Mouse (Mus musculus): Measurements from ENCODE around the gene Lgr4.
A peak's percentile ranks its signal among the peaks of the same experiment; 100 is the strongest.

The Lgr4 gene

GRCm38 (mm10) chr2:110017087-110017486 lies 99.6 kb downstream of the Lgr4 start:
- no peak for DNase-seq (ENCODE audit: low read depth, low spot score)

DNA sequence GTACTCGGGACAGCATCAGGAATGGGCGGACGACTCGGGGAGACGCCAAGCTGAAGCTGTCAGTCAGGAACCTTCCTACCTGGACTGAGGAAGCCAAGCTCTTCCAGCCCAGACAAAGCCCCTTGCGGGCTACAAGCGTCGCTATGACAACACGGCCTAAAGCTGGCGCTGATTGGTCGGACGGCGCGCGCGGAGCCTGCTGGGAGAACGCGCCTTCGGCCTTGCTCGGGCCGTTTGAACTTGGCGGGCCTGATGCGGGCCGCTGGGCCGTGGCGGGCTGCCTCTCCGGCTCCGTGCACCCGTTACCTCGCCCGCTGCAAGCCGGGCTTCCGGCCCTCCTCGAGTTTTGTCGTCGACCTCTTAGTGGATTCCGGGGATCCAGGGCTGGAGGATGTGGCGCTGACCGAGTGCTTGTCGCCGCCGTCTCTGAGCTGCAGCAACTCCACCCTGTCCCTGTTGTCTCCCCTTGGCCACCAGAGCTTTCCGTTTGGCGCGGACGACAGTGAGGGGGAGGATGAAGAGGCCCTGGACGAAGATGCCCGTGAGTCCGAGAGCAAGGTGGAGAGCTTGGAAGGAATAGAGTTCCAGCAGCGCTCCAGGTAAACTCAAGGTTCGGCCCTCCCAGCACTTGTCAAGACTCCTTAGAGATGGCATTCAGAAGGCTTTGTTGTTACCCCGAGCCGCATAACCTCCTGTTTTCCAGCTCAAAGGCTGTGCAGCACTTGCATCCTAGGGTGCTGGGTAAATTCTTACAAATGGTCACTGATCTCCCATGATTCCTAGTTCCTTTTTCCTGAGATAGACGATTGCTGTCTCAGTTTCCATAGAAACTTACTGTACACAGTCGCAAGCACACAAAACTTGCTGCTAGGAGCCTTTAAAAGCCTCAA lies 100.4 kb downstream of the Lgr4 start, which contains the start of gene Ccdc34:
Gene Ccdc34 (plus strand): TSS at position 202 of the 890 bp plus-strand sequence.
- peak; percentile 84 for DNase-seq (ENCODE audit: low read depth, low spot score)

DNA sequence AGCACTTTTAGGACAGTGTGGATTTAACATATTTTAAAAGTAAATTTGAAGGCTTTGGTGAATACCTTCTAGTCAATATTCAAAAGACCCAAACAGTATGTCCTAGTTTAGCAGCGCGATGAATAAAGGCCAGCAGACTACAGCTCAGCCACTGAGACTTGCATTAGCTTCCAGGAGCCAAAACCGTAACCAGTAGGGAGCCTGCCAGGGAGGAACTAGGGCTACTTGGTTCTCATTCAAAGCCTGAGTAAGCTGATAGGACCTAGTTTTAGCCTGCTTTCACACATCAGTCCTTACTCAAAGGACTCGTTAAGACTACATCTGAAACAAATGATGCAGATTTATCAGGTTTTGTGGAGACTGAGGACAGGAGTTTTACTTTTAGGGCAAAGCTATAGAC lies 102.2 kb downstream of the Lgr4 start:
- DNase-seq (ENCODE audit: low read depth, low spot score), result no peak

DNA sequence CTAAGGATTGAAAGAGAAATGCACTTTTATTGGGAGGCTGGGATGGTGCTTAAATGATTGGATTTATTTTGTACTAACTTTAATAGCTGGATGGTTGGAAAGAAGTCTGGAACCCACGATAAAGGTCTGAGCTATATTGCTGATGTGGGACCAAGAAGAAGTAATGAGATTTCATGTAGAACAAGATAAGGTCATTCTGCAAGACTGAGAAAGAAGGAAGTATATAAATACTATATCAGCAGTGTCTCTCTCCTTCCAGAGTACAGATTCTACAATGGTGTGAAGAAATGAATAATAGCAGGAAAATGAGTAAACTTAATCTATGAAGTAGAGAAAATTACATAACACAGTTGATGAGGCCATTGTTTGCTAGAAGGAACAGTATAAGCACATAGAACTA lies 103.0 kb downstream of the Lgr4 start:
- no peak for DNase-seq (ENCODE audit: low read depth, low spot score)

- DNase-seq (ENCODE audit: low read depth, low spot score), result no peak
Measured at GRCm38 (mm10) chr2:110036265-110036664, 118.8 kb downstream of the Lgr4 start.

GRCm38 (mm10) chr2:110036665-110037064 lies 119.2 kb downstream of the Lgr4 start:
- no peak for DNase-seq (ENCODE audit: low read depth, low spot score)

DNA sequence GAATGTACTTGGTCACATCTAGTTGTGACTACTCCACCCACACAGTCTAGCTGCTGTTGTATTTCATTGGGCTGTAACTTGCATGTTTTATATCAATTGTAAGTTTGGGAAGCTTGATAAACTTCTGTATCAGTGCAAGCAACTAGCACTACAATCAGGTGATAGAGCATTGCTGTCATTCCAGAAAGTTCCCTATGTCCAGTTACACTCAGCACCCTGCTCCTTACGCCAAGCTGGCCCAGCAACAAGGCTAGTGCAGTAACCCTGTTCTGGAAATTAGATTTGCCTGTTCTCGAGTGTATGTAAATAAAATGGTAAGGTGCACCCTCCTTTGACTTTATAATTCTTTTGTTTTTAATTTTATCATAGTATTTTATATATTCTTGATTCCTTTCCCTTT lies 119.8 kb downstream of the Lgr4 start:
- DNase-seq (ENCODE audit: low read depth, low spot score), result no peak

GRCm38 (mm10) chr2:110038341-110038740 lies 120.9 kb downstream of the Lgr4 start:
- DNase-seq (ENCODE audit: low read depth, low spot score), result no peak

DNA sequence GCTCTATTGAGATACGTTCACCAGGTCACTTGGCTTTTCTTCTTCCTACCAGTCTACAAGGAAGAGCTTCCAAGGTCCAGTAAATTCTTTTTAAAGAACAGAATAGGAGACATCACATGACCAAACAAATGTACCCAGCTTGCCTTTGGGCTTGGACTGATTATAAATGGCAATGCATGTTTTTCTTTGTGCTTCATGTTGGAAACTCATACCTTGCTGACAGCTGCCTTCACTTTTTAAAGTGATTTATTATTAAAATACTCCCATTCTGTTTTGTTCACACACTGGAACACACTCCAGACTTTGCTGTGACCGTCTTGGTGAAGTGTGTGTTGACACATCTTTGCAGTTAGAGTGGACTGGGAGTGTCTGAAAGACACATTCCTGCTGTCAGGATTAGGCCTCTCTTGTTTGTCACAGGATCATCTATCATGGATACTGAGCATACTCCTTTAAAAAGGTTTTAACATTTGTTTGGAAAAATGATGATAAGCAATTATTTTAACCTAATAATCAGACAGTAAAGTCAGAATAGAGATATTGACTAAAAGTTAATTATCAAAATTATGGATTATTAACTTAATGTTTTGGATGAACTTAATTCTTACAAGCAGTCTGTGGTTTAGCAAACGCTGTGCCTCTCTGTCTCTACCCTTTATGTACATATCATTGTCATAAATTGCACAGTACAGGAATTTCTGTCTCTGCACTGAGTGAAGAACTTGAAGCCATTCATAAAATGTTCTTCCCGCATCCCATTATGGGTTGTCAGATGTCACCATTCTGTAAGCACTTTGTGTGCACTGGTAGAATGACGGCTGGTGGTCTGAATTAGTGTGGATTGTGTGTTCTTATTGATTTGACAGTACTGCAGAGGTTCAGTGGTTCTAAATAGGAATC lies 125.7 kb downstream of the Lgr4 start:
- no peak for DNase-seq (ENCODE audit: low read depth, low spot score)

DNA sequence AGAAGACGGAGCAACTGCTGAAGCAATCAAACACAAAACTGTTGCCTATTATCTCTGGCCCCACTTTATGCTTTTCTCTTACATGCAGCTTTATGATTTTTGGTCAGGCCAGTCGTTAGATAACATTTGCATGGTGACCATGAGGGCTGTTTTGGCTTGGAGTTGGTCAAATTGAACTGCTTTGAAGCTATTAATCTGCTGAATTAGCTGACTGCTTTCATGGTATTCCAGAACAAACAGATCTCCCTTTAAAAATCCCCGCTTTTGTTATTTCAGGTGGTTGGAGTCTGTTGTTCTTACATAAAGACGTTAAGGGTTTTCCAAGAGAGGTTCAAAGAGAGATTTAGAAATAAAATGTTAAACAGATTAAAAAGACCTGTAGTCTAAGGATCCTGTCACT lies 141.0 kb downstream of the Lgr4 start:
- DNase-seq (ENCODE audit: low read depth, low spot score), result no peak

DNA sequence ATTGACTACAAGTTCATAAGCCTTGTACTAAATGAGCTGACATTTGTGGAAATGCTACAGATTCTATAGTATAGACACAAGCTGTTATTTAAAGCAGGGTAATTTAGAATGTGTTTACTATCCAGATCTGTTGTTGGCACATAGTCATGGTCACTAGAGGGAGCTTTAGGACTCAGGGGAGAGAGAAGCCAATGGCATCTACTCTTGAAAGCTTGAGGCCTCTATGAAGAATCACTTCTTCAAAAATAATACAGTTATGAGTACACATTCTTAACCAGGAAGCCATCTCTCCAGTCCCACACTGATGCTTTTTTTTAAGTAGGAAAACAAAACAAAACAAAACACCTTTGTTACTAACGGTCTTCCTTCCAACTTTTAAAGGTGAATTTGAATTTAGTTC lies 145.7 kb downstream of the Lgr4 start:
- DNase-seq (ENCODE audit: low read depth, low spot score), result no peak

All from retina, adult 2 months (tissue).